Mouse (Mus musculus): ENCODE results near the gene Cldn34b2.
"Not testable (repeated sequence)": the region's sequence is repeated elsewhere in the genome, so short reads cannot be mapped to it uniquely, and the experiment has no call there.

The Cldn34b2 gene

DNA sequence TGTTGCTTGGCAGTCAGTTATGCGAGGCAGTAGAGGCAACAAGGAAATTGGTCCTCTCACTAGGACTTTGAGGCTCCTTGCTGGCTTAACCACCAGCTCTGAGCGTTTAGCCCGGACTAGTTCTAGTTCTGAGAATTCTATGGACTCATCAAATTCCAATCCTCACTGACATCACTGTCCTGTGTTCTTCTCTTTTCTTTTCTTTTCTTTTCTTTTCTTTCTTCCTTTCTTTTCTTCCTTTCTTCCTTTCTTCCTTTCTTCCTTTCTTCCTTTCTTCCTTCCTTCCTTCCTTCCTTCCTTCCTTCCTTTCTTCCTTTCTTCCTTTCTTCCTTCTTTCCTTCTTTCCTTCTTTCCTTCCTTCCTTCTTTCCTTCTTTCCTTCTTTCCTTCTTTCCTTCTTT, at the start of gene Cldn34b2:
Gene Cldn34b2 (minus strand): TSS at position 101 of the 400 bp plus-strand sequence.
- not testable (repeated sequence) for DNase-seq

GRCm38 (mm10) chrX:155177640-155178039, 49.4 kb upstream of the Cldn34b2 start:
- no peak for DNase-seq

DNA sequence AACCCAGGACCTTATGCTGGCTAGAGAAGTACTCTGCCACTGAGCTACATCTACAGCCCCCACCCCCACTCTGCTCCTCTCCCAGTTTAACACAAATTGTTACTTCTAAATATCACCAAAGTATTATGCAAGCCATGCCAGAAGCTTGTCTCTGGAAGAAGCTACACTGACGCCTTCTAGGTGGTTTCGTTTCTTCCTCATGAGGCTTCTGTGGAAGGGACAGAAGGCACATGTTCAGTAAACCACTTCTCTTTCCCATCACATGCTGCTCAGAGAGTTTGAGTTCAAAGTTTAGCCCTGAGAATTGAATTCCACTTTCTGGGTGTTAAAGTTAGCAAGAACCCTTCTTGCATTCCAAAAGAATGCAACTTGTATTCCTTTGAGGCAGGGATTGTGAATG, 49.0 kb upstream of the Cldn34b2 start:
- DNase-seq: no peak

DNA sequence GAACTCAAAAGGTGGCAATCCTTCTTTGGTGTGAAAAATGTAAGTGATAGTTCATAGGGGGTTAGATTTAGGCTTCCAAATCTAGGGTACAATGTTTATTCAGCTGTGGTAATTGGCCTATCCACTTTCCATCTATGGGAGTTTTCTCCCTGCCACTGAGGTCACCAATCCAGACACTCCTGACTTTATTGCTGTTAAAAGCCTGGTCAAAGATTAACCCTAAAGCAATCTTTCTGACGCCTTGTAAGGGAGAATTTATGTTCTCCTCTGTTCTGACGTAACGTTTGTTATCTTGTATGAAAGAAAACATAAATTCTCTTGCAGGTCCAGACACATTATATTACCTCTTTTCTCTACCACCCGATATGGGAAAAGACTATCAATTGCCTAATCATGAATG, 47.4 kb upstream of the Cldn34b2 start:
- DNase-seq: no peak

GRCm38 (mm10) chrX:155172310-155172709, 44.1 kb upstream of the Cldn34b2 start:
- no peak for DNase-seq

- DNase-seq: no peak
These were observed 43.5 kb upstream of the Cldn34b2 start for GRCm38 (mm10) chrX:155171754-155172153.

DNA sequence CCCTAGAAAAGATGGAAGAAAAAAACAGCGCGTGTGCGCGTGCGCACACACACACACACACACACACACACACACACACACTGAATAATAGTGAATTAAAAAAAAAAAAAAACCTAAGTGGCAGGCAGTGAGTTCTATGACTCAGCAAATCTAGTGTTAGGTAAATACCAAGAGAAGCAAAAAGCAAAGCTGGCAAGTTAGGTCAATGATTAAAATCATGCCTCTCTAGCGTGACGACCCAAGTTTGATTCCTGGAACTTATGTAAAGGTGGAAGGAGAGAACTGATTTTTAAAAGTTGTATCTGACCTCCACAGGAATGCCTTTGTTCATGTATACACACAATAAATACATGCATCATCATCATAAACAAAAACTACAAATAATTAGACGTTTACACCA, 41.7 kb upstream of the Cldn34b2 start:
- no peak for DNase-seq

DNA sequence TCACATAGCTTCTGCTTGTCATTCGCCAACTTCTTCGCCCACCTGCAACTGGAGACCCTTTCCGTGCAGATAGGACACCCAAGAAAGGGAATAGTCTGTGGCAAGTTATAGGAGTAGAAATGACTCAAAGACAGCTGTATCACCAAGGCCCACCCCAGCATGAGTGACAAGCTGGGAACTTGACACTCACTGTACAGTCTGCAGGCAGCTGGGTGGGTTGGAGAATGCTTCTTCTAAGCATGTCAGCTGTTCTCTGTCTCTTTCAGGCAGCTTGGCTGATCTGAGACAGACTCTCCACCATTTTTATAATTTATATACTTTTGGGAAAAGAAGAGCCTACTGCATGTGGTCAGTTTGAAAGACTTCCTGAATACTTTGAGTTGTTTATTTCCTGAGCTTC, 39.5 kb upstream of the Cldn34b2 start:
- no peak for DNase-seq

GRCm38 (mm10) chrX:155166313-155166712, 38.1 kb upstream of the Cldn34b2 start:
- no peak for DNase-seq

DNA sequence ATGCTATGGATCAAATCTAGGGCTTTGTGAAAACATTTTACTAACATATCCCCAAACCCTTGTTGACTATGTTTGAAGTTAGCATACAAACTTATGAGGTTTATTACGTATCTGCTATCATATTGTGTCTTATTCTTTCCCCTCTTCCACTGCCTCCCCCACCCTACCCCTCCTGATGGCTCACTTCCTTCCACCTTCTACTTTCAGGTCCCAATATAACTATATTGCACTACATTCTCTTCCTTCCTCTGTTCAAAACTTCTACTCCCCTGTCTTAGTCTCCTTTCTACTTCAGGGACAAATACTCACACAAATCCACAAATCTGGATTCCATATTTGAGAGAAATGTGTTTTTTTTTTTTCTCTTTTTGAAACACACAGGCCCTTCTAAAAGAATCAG, 35.3 kb upstream of the Cldn34b2 start:
- no peak for DNase-seq

DNA sequence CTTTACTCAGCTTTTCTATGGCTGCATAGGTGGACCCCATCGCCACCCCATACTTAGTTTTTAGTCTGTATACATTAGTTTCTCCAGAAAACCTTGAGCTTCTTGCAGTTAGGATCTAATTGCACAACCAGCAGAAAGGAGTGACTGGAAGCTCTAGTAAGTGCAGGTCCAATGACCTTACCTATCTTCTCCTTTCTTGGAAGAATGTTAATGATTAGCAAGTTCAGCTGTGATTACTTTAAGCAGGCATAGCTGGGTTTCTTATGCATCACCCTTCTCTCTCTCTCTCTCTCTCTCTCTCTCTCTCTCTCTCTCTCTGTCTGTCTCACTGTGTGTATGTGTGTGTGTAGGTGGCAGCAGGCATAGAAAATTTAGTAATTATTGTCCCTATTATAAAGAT, 23.7 kb upstream of the Cldn34b2 start:
- DNase-seq: no peak

GRCm38 (mm10) chrX:155144718-155145117, 16.5 kb upstream of the Cldn34b2 start:
- peak; percentile 72 to 83 for DNase-seq

GRCm38 (mm10) chrX:155098024-155098423, 30.2 kb downstream of the Cldn34b2 start:
- DNase-seq: peak in 1 of 2 experiments; percentile 17

DNA sequence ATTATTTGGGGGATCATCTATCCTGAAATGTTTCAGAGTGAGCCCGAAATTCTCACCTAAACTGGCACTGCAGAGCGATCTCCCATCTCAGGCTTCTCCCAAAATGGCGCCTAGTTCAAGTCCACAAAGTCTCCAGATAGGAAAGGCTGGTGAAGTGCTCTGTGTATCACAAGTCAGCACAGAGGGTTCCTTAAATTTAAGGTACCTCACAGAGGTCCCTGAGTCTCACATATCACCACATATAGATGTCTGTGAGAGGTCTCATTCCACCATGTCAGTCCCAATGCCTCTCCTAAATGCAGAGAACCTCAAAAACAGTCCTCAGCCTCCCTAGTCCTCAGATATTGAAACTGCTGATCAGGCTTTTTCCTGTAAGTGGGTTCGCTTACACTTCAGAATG, 34.6 kb downstream of the Cldn34b2 start, which contains the start of gene Magea2:
Gene Magea2 (minus strand): TSS at position 101 of the 400 bp plus-strand sequence.
- DNase-seq: not testable (repeated sequence)

- DNase-seq: not testable (repeated sequence)
These were observed 38.5 kb downstream of the Cldn34b2 start, which contains the start of gene Magea1 for GRCm38 (mm10) chrX:155089693-155090092. TSS of gene Magea1 (minus strand) at chrX:155089793.
